ENCODE assay signal across 7 mouse cellular contexts in the genomic region with DNA sequence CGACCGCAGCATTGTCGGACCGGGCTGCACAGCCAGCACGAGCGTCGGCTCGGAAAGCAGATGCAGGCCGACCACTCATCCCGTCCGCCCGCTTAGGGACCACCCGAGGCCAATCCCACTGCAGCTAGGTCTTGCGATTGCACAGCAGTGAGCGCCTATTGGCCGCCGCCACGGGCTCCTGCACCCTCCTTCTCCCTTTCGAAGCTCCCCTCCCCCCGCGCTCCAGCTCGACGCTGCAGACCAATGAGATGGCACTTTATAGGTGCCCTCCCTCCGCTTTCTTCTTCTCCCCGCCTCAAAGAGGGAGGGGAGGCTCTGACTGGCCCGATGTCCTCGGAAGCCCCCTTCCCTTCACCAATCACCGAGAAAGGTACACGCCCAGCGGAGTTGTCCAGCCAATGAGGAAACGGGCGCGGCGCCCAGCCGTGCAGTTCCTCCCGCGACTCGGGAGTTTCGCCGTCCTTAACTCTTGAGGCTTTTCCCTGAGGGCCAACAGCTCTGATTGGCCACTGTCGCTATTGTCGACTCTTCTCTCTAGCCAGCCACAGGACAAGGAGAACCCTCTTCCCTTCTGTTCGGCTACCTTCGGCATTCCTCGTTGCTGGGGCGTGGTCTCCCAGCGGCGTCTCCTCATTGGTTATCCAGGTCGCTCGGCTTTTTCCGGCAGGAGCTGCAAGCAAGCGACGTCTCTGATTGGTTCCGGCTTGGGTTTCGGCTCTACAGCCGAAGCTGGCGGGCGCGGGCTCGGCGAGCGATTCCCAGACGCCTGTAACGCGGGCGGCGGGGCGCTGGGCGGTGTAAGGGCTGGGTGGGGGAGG. TPM values are rescaled to one million over a fixed set of nuclear protein-coding genes. Genes with fewer than 3 reads are reported as not detected.
DNase-seq lines count a peak whose midpoint lies in the region; ATAC-seq lines count a peak whose summit lies in the region.

Gsk3b (plus strand) TSS at position 373 of the 818 bp plus-strand sequence.

- ATAC-seq in intestine, embryonic 16.5 days, result peak; percentile 94
- peak; percentile 93 for ATAC-seq in midbrain, embryonic 11.5 days (ENCODE audit: low FRiP score)

- under 1% methylated on average over 69 of the region's 69 CpGs for WGBS in intestine, embryonic 16.5 days
- WGBS in midbrain, embryonic 11.5 days, result under 1% methylated on average over 65 of the region's 69 CpGs

- peaks cover 19% of the 10 kb centered on the region for H3K4me1 ChIP-seq in intestine, embryonic 16.5 days (ENCODE audit: control insufficient read depth, insufficient read depth, low read length)
- peaks cover 14% of the 10 kb centered on the region for H3K4me1 ChIP-seq in midbrain, embryonic 11.5 days (ENCODE audit: control insufficient read depth, insufficient read depth, low read length)

- peak within 1 kb of the TSS; percentile 100 for H3K27ac ChIP-seq in intestine, embryonic 16.5 days (ENCODE audit: low read length)
- H3K27ac ChIP-seq in midbrain, embryonic 11.5 days (ENCODE audit: low read depth, low read length), result peak within 1 kb of the TSS; percentile 100

- intact Hi-C loops in left cerebral cortex, postnatal 36 days (cut with DNase I), result loop anchor here (2.0 to 5.0 kb wide), 3 partner anchors 47 to 220 kb away; partner anchors contain the start of gene Lrrc58

- peak; percentile 100 for DNase-seq in adrenal gland, adult 8-10 months
- DNase-seq in embryo, embryonic 9.5 days (ENCODE audit: extremely low spot score), result peak; percentile 99
- DNase-seq in gastrocnemius, postnatal 4 days (ENCODE audit: low spot score in 2 of 2), result peak; percentile 95 to 99
- DNase-seq in left cerebral cortex, postnatal 36 days (ENCODE audit: low spot score in 2 of 2), result peak; percentile 100
- peak; percentile 99 for DNase-seq in midbrain, embryonic 11.5 days (ENCODE audit: low spot score, missing footprints)
- DNase-seq in skeletal muscle tissue, adult 2 months (ENCODE audit: low read depth, low spot score), result peak; percentile 99

- no peaks in the 10 kb centered on the region for H3K27me3 ChIP-seq in intestine, embryonic 16.5 days (replicated peaks; ENCODE audit: control insufficient read depth, insufficient read depth, low read length)
- no peaks in the 10 kb centered on the region for H3K27me3 ChIP-seq in midbrain, embryonic 11.5 days (ENCODE audit: control insufficient read depth, insufficient read depth, low read length)

- H3K36me3 ChIP-seq in intestine, embryonic 16.5 days (ENCODE audit: control insufficient read depth, insufficient read depth, low read length), result no peaks in the 10 kb centered on the region
- no peaks in the 10 kb centered on the region for H3K36me3 ChIP-seq in midbrain, embryonic 11.5 days (ENCODE audit: control insufficient read depth, insufficient read depth, low read length)

- peak within 1 kb of the TSS; percentile 94 for H3K4me3 ChIP-seq in intestine, embryonic 16.5 days (ENCODE audit: low read length)
- H3K4me3 ChIP-seq in midbrain, embryonic 11.5 days (ENCODE audit: low read depth, low read length), result peak within 1 kb of the TSS; percentile 98

- H3K9ac ChIP-seq in intestine, embryonic 16.5 days (ENCODE audit: low read depth, low read length), result peak within 1 kb of the TSS; percentile 97
- H3K9ac ChIP-seq in midbrain, embryonic 11.5 days (ENCODE audit: low read length), result peak within 1 kb of the TSS; percentile 99

- H3K4me2 ChIP-seq in intestine, embryonic 16.5 days (ENCODE audit: low read depth, low read length), result peak within 1 kb of the TSS; percentile 62
- peak within 1 kb of the TSS; percentile 89 for H3K4me2 ChIP-seq in midbrain, embryonic 11.5 days

- no peaks in the 10 kb centered on the region for H3K9me3 ChIP-seq in intestine, embryonic 16.5 days (ENCODE audit: control insufficient read depth, low read length)
- no peaks in the 10 kb centered on the region for H3K9me3 ChIP-seq in midbrain, embryonic 11.5 days (ENCODE audit: control insufficient read depth, low read length)

RNA-seq across cellular contexts. Expression of gene Gsk3b, which starts in this region (rescaled TPM):
- 10 to 100 TPM; 67.6 to 79.6 (median 72.0) TPM for total RNA-seq in adrenal gland, adult 8-10 months (2022)
- total RNA-seq in gastrocnemius, postnatal 4 days (2021), result 10 to 100 TPM; 65.9 to 72.9 TPM
- 34.3 and 34.6 TPM in 2 replicates for polyA plus RNA-seq in intestine, embryonic 16.5 days (2015; fragmentation: Nextera tagmentation; extraction: Ambion mirVana)
- 100 to 1,000 TPM; 173 to 187 TPM for total RNA-seq in left cerebral cortex, postnatal 36 days (2021)
- 120 and 121 TPM in 2 replicates for polyA plus RNA-seq in midbrain, embryonic 11.5 days (2014; fragmentation: Nextera tagmentation; extraction: Ambion mirVana)

Comparison
In these comparisons a context has a peak if more than half of its experiments do, and no peak if none do; other contexts are left out.
1. Peak in every context shown above with its lines: DNase-seq, ATAC-seq, H3K4me3 ChIP-seq and H3K27ac ChIP-seq.